Mouse (Mus musculus): ENCODE results near the gene Bpifb9a.

DNA sequence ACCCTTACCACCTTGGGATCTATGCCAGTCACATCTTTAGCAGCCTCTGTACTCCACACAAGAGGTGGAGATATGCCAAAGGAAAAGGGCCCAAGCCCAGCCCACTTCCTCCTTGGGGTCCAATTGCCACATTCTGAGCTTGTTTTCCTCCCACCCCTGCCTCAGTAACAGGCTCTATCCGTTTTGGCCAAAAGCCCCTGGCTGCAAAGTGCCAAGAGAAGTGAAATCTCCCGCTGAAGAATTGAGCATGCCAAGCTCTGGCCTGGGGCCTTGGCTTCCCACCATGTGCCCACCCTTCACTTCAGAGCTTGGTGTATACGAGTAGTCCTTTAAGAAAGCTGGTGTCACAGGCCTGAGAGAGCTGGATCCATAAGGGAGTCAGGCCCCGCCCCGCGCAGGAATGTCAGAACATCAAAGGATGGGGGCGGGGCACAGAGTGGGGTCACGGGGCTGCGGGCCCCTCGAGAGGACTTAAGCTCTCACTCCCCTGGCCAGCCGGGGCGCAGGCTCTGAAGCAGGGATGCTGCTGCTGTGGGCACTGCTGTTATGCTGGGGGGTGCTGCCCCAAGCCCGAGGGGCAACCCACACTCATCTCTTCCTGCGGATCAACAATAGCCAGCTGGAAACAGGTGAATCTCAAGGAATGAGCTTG, 34.3 kb upstream of the Bpifb9a start, which contains the start of gene Bpifb5:
- TF ChIP-seq POLR2A (IDR thresholded peaks at IDR 0.05; ENCODE audit: borderline replicate concordance, low read depth, low read length) (no peak), CTCF (IDR thresholded peaks at IDR 0.05; ENCODE audit: low read depth, low read length) (no peak)
